Mouse (Mus musculus) intestine, postnatal 0 days (tissue): Measurements from ENCODE around the gene Ube4a. TPM values are rescaled to one million over a fixed set of nuclear protein-coding genes. Genes with fewer than 3 reads are reported as not detected.
A peak's percentile ranks its signal among the peaks of the same experiment; 100 is the strongest.

Source experiments
- ATAC-seq: fragments of 200-750 bp; cut with Nextera tagmentation; 2 replicates; pipeline ENCODE4 v1.8.0; 2017; ENCODE audit warnings: mild to moderate bottlenecking, moderate TSS enrichment, moderate library complexity
- H3K27ac ChIP-seq: fragments of 300-500 bp; sonication (generic); 2 replicates; pipeline ENCODE4 v1.5.1; 2014; ENCODE audit warnings: mild to moderate bottlenecking, low read depth, low read length, moderate library complexity
- H3K27me3 ChIP-seq: fragments of 300-500 bp; sonication (generic); replicated peaks from 2 replicates; pipeline ENCODE4 v1.6.1; 2014; ENCODE audit warnings: low read length, mixed read lengths; ENCODE audit not compliant: control insufficient read depth, insufficient read depth
- H3K36me3 ChIP-seq: fragments of 300-500 bp; sonication (generic); 2 replicates; pipeline ENCODE4 v1.6.1; 2014; ENCODE audit warnings: mild to moderate bottlenecking, moderate library complexity; ENCODE audit not compliant: control insufficient read depth, insufficient read depth
- H3K4me1 ChIP-seq: fragments of 300-500 bp; sonication (generic); replicated peaks from 2 replicates; pipeline ENCODE4 v1.6.1; 2014; ENCODE audit warnings: antibody characterized with exemption, low read length, mixed read lengths; ENCODE audit not compliant: control insufficient read depth, insufficient read depth
- H3K4me2 ChIP-seq: fragments of 300-500 bp; sonication (generic); replicated peaks from 2 replicates; pipeline ENCODE4 v1.6.1; 2014; ENCODE audit warnings: low read depth, mild to moderate bottlenecking, moderate library complexity
- H3K4me3 ChIP-seq: fragments of 300-500 bp; sonication (generic); 2 replicates; pipeline ENCODE4 v1.5.1; 2014; ENCODE audit warnings: low read depth, low read length
- H3K9ac ChIP-seq: fragments of 300-500 bp; sonication (generic); 2 replicates; pipeline ENCODE4 v1.6.1; 2014; ENCODE audit warnings: mild to moderate bottlenecking, low read depth, low read length
- H3K9me3 ChIP-seq: fragments of 300-500 bp; sonication (generic); 2 replicates; pipeline ENCODE4 v1.6.1; 2016; ENCODE audit warnings: mixed run types; ENCODE audit not compliant: control insufficient read depth
- CTCF ChIP-seq: sonication (generic); IDR thresholded peaks from 2 replicates; pipeline ENCODE4 v1.5.1; 2016; ENCODE audit warnings: low read depth, mild to moderate bottlenecking, control low read depth, antibody characterized with exemption, moderate library complexity
- WGBS: fragments of 180-500 bp; shearing (Covaris S2); extraction: QIAGEN DNeasy Blood & Tissue Kit; methylation state at CpG from one replicate; pipeline ENCODE4 v1.1.7; 2014; 5-methylcytosine and 5-hydroxymethylcytosine counted together
- polyA plus RNA-seq: library from polyadenylated mRNA; unstranded; fragments of >200 nt; fragmentation: Nextera tagmentation; extraction: Ambion mirVana; gene quantifications from 2 replicates; pipeline ENCODE4 v1.2.1, GENCODE M21; 2015

The Ube4a gene
- polyA plus RNA-seq, 1 experiment from 2014 or later, result 12.7 TPM

DNA sequence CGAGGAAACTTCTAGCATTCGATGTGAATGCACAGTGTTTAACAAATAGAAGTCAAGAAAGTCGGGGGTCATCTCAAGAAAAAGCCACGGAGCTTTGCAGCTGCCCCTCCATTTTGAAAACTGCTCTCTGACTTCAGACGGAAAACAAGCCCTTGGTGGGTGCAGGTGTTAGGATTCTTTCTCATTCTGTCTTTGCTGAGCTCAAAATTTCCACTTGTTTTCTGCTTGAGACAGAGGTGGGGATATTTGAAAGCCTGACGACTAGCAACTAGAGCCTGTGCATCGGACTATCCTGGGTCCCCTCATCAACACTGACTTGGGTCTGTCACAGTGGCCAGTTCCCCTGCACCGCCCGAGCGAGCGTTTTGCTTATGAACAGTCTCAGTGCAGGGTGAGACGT lies 42.0 kb upstream of the Ube4a start:
- WGBS, result 67% methylated on average over 12 of the region's 12 CpGs
- H3K4me1 ChIP-seq, result no peaks in the 10 kb centered on the region
- no peaks in the 10 kb centered on the region for H3K36me3 ChIP-seq
- no peak for TF ChIP-seq CTCF
- no peak overlapping the region for H3K4me3 ChIP-seq
- H3K9me3 ChIP-seq, result no peaks in the 10 kb centered on the region
- H3K27ac ChIP-seq, result no peak overlapping the region
- no peaks in the 10 kb centered on the region for H3K27me3 ChIP-seq
- no peak overlapping the region for H3K4me2 ChIP-seq
- H3K9ac ChIP-seq, result no peak overlapping the region
- ATAC-seq, result no peak

GRCm38 (mm10) chr9:45000249-45000648 lies 34.8 kb upstream of the Ube4a start:
- H3K4me3 ChIP-seq, result no peak overlapping the region
- H3K36me3 ChIP-seq, result no peaks in the 10 kb centered on the region
- no peaks in the 10 kb centered on the region for H3K9me3 ChIP-seq
- WGBS, result 56% methylated on average over 3 of the region's 3 CpGs
- no peaks in the 10 kb centered on the region for H3K4me1 ChIP-seq
- H3K27me3 ChIP-seq, result 0 out of 2 replicates have a peak, but pooled peaks cover 3% of the 10 kb centered on the region
- no peak for TF ChIP-seq CTCF
- H3K27ac ChIP-seq, result no peak overlapping the region
- no peak overlapping the region for H3K9ac ChIP-seq
- ATAC-seq, result no peak
- no peak overlapping the region for H3K4me2 ChIP-seq

DNA sequence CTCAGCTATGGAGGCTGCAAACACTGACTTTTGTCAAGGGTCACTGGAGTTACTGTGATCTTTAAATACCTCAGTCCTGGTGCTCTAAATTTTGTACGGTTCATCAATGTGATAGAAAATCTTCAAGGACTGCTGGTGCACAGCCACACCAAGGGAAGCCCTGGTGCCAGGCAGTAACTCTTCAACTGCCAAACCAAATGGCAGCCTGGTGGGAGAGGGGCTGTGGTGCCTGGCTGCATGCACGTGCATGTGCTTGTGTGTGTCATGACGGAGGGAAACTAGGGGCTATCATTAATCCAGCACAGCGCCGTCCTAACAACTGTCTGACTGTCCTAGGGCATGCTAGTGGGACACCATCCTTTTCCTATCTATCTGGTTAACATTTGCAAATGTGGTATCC lies 34.4 kb upstream of the Ube4a start:
- Histone ChIP-seq H3K9me3 (no peaks in the 10 kb centered on the region), H3K4me2 (no peak overlapping the region), H3K9ac (no peak overlapping the region), H3K4me1 (no peaks in the 10 kb centered on the region), H3K27me3 (0 out of 2 replicates have a peak, but pooled peaks cover 3% of the 10 kb centered on the region), H3K4me3 (no peak overlapping the region), H3K27ac (no peak overlapping the region), H3K36me3 (no peaks in the 10 kb centered on the region)
- 79% methylated on average over 5 of the region's 5 CpGs for whole genome bisulfite sequencing
- no peak for TF ChIP-seq CTCF
- ATAC-seq, result no peak

GRCm38 (mm10) chr9:44999171-44999570 lies 33.8 kb upstream of the Ube4a start:
- H3K27me3 ChIP-seq, result 0 out of 2 replicates have a peak, but pooled peaks cover 3% of the 10 kb centered on the region
- ATAC-seq, result peak; percentile 56
- WGBS, result 55% methylated on average over 6 of the region's 6 CpGs
- H3K9me3 ChIP-seq, result no peaks in the 10 kb centered on the region
- H3K4me3 ChIP-seq, result no peak overlapping the region
- TF ChIP-seq CTCF, result peak; percentile 31; the same call in 1 of the 2 replicates
- H3K36me3 ChIP-seq, result no peaks in the 10 kb centered on the region
- H3K27ac ChIP-seq, result no peak overlapping the region
- no peak overlapping the region for H3K9ac ChIP-seq
- H3K4me1 ChIP-seq, result no peaks in the 10 kb centered on the region
- H3K4me2 ChIP-seq, result no peak overlapping the region

- TF ChIP-seq CTCF, result no peak
- ATAC-seq, result no peak
- Histone ChIP-seq H3K27ac (no peak overlapping the region), H3K4me3 (no peak overlapping the region), H3K27me3 (0 out of 2 replicates have a peak, but pooled peaks cover 3% of the 10 kb centered on the region), H3K9ac (no peak overlapping the region), H3K36me3 (no peaks in the 10 kb centered on the region), H3K9me3 (no peaks in the 10 kb centered on the region), H3K4me2 (no peak overlapping the region), H3K4me1 (no peaks in the 10 kb centered on the region)
- whole genome bisulfite sequencing, result 51% methylated on average over 11 of the region's 11 CpGs
Observed at GRCm38 (mm10) chr9:44998138-44998537, 32.7 kb upstream of the Ube4a start.

GRCm38 (mm10) chr9:44996590-44996989 lies 31.2 kb upstream of the Ube4a start:
- Histone ChIP-seq H3K9me3 (no peaks in the 10 kb centered on the region), H3K4me2 (no peak overlapping the region), H3K36me3 (no peaks in the 10 kb centered on the region), H3K9ac (no peak overlapping the region), H3K4me3 (no peak overlapping the region), H3K4me1 (no peaks in the 10 kb centered on the region), H3K27ac (no peak overlapping the region), H3K27me3 (no peaks in the 10 kb centered on the region)
- no peak for ATAC-seq
- 93% methylated on average over 7 of the region's 7 CpGs for WGBS
- no peak for TF ChIP-seq CTCF

- Histone ChIP-seq H3K27me3 (no peaks in the 10 kb centered on the region), H3K9me3 (no peaks in the 10 kb centered on the region), H3K36me3 (no peaks in the 10 kb centered on the region), H3K9ac (no peak overlapping the region), H3K4me1 (no peaks in the 10 kb centered on the region), H3K4me2 (no peak overlapping the region), H3K4me3 (no peak overlapping the region), H3K27ac (no peak overlapping the region)
- TF ChIP-seq CTCF, result no peak
- no peak for ATAC-seq
- WGBS, result 66% methylated on average over 4 of the region's 4 CpGs
Observed at GRCm38 (mm10) chr9:44994962-44995361, 29.6 kb upstream of the Ube4a start.
